Mouse (Mus musculus) limb, embryonic 11.5 days (tissue): Measurements from ENCODE around the gene Lpgat1. TPM values are rescaled to one million over a fixed set of nuclear protein-coding genes. Genes with fewer than 3 reads are reported as not detected.
A peak's percentile ranks its signal among the peaks of the same experiment; 100 is the strongest.

Source experiments
- ATAC-seq: fragments of 200-750 bp; cut with Nextera tagmentation; 2 replicates; pipeline ENCODE4 v1.8.0; 2017; ENCODE audit warnings: low read depth; ENCODE audit not compliant: insufficient number of reproducible peaks, low FRiP score, low TSS enrichment
- DNase-seq: peaks from one replicate; pipeline ENCODE4 v3.0.0-alpha.2; 2015; ENCODE audit warnings: low spot score
- H3K27ac ChIP-seq: fragments of 300-500 bp; sonication (generic); replicated peaks from 2 replicates; pipeline ENCODE4 v1.5.1; 2014; ENCODE audit warnings: low read depth, mild to moderate bottlenecking, low read length
- H3K27me3 ChIP-seq: fragments of 300-500 bp; sonication (generic); 2 replicates; pipeline ENCODE4 v1.6.1; 2014; ENCODE audit warnings: mild to moderate bottlenecking, low read length, mixed read lengths; ENCODE audit not compliant: control insufficient read depth, insufficient read depth
- H3K36me3 ChIP-seq: fragments of 300-500 bp; sonication (generic); 2 replicates; pipeline ENCODE4 v1.6.1; 2014; ENCODE audit warnings: mild to moderate bottlenecking, low read length, moderate library complexity, mixed read lengths; ENCODE audit not compliant: control insufficient read depth, insufficient read depth
- H3K4me1 ChIP-seq: fragments of 300-500 bp; sonication (generic); 2 replicates; pipeline ENCODE4 v1.6.1; 2014; ENCODE audit warnings: low read length, mixed read lengths; ENCODE audit not compliant: control insufficient read depth, insufficient read depth
- H3K4me2 ChIP-seq: fragments of 300-500 bp; sonication (generic); 2 replicates; pipeline ENCODE4 v1.6.1; 2014; ENCODE audit warnings: low read depth, mild to moderate bottlenecking, moderate library complexity; ENCODE audit not compliant: severe bottlenecking
- H3K4me3 ChIP-seq: fragments of 300-500 bp; sonication (generic); 2 replicates; pipeline ENCODE4 v1.5.1; 2014; ENCODE audit warnings: low read depth, low read length
- H3K9ac ChIP-seq: fragments of 300-500 bp; sonication (generic); 2 replicates; pipeline ENCODE4 v1.6.1; 2014; ENCODE audit warnings: mild to moderate bottlenecking, low read length
- H3K9me3 ChIP-seq: fragments of 300-500 bp; sonication (generic); 2 replicates; pipeline ENCODE4 v1.6.1; 2016; ENCODE audit warnings: low read length; ENCODE audit not compliant: control insufficient read depth
- WGBS: fragments of 180-500 bp; shearing (Covaris S2); extraction: QIAGEN DNeasy Blood & Tissue Kit; methylation state at CpG from one replicate; pipeline ENCODE4 v1.1.7; 2014; 5-methylcytosine and 5-hydroxymethylcytosine counted together
- polyA plus RNA-seq: library from polyadenylated mRNA; unstranded; fragments of >200 nt; fragmentation: Nextera tagmentation; extraction: Ambion mirVana; gene quantifications from 2 replicates; pipeline ENCODE4 v1.2.1, GENCODE M21; 2014

Gene Lpgat1
- polyA plus RNA-seq, result 44.1 and 45.7 TPM in 2 replicates

- Histone ChIP-seq H3K9ac (peak within 1 kb of the TSS; percentile 94), H3K4me2 (peak within 1 kb of the TSS; percentile 80), H3K4me3 (peak within 1 kb of the TSS; percentile 89), H3K36me3 (no peaks in the 10 kb centered on the region; the same call in 1 of the 2 replicates), H3K27ac (peak within 1 kb of the TSS; percentile 92), H3K27me3 (no peaks in the 10 kb centered on the region), H3K4me1 (peaks cover 8% of the 10 kb centered on the region), H3K9me3 (no peaks in the 10 kb centered on the region)
- ATAC-seq (peak; percentile 84), DNase-seq (peak; percentile 79)
- WGBS, result under 1% methylated on average over 72 of the region's 113 CpGs
Observed at GRCm38 (mm10) chr1:191717601-191718498, at the start of gene Lpgat1. Lpgat1 (plus strand) TSS chr1:191717834.

DNA sequence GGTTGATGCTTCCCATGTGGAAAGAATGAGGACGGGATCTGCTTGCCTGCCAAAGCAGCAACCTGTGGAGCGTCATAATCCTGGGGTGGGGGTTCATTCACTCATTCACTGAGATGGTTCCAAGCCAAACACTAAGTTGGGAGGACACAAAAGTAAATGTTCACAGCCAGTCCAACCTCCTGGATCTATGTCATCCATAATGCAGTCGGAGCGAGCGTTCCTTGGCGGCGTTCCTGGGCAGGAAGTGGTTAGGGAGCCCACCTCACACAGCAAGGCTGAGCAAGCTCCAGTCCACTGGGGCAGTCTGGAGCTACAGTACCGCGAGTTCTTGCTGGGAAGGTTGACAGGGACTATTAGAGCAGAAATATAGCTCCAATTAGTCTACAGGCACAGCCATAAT lies 49.6 kb upstream of the Lpgat1 start:
- no peak for ATAC-seq
- Histone ChIP-seq H3K27ac (no peak overlapping the region), H3K9ac (no peak overlapping the region), H3K36me3 (no peaks in the 10 kb centered on the region), H3K27me3 (no peaks in the 10 kb centered on the region), H3K9me3 (no peaks in the 10 kb centered on the region), H3K4me1 (no peaks in the 10 kb centered on the region), H3K4me3 (no peak overlapping the region), H3K4me2 (no peak overlapping the region)
- 66% methylated on average over 9 of the region's 9 CpGs for WGBS
- no peak for DNase-seq

- no peak for DNase-seq
- WGBS, result 87% methylated on average over 5 of the region's 5 CpGs
- ATAC-seq, result no peak
- H3K36me3 ChIP-seq, result no peaks in the 10 kb centered on the region
- H3K9ac ChIP-seq, result no peak overlapping the region
- H3K4me1 ChIP-seq, result no peaks in the 10 kb centered on the region
- no peaks in the 10 kb centered on the region for H3K9me3 ChIP-seq
- no peak overlapping the region for H3K27ac ChIP-seq
- H3K27me3 ChIP-seq, result no peaks in the 10 kb centered on the region
- no peak overlapping the region for H3K4me2 ChIP-seq
- no peak overlapping the region for H3K4me3 ChIP-seq
Observed at GRCm38 (mm10) chr1:191674071-191674470, 43.6 kb upstream of the Lpgat1 start.

DNA sequence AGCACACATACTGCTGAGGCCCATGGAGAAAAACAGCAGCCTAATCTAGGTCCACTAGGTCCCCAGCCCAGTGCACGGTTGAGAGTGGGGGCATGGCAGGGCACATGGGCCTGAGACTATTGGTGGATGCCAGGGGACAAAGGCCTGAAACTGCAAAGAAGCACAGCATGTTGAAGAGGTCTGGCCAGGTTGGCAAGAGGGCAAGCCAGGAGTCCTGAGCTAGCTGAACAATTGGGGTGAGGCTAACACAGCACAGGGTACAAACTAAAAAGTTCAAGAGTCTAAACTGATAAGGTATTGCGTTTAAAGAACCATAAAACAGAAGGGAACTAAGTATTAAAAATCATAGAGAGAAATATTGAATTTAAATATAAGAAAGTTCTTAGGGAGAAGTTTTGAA lies 36.0 kb upstream of the Lpgat1 start:
- Histone ChIP-seq H3K27ac (no peak overlapping the region), H3K4me3 (no peak overlapping the region), H3K4me1 (no peaks in the 10 kb centered on the region), H3K36me3 (no peaks in the 10 kb centered on the region), H3K9me3 (peaks cover 6% of the 10 kb centered on the region; the same call in 1 of the 2 replicates), H3K9ac (no peak overlapping the region), H3K4me2 (no peak overlapping the region), H3K27me3 (no peaks in the 10 kb centered on the region)
- no peak for DNase-seq
- no peak for ATAC-seq
- 74% methylated on average over 2 of the region's 2 CpGs for WGBS

- no peak for ATAC-seq
- Histone ChIP-seq H3K4me1 (no peaks in the 10 kb centered on the region), H3K9me3 (peaks cover 6% of the 10 kb centered on the region; the same call in 1 of the 2 replicates), H3K27me3 (no peaks in the 10 kb centered on the region), H3K4me3 (no peak overlapping the region), H3K27ac (no peak overlapping the region), H3K9ac (no peak overlapping the region), H3K4me2 (no peak overlapping the region), H3K36me3 (no peaks in the 10 kb centered on the region)
- 88% methylated on average over 7 of the region's 7 CpGs for WGBS
- DNase-seq, result no peak
Observed at GRCm38 (mm10) chr1:191687531-191687930, 30.1 kb upstream of the Lpgat1 start.

GRCm38 (mm10) chr1:191693231-191693630 lies 24.4 kb upstream of the Lpgat1 start:
- no peak for ATAC-seq
- Histone ChIP-seq H3K27me3 (no peaks in the 10 kb centered on the region), H3K36me3 (no peaks in the 10 kb centered on the region), H3K4me2 (no peak overlapping the region), H3K9ac (no peak overlapping the region), H3K4me3 (no peak overlapping the region), H3K4me1 (peaks cover 3% of the 10 kb centered on the region; the same call in 1 of the 2 replicates), H3K9me3 (no peaks in the 10 kb centered on the region), H3K27ac (no peak overlapping the region)
- 64% methylated on average over 4 of the region's 4 CpGs for WGBS
- DNase-seq, result no peak

DNA sequence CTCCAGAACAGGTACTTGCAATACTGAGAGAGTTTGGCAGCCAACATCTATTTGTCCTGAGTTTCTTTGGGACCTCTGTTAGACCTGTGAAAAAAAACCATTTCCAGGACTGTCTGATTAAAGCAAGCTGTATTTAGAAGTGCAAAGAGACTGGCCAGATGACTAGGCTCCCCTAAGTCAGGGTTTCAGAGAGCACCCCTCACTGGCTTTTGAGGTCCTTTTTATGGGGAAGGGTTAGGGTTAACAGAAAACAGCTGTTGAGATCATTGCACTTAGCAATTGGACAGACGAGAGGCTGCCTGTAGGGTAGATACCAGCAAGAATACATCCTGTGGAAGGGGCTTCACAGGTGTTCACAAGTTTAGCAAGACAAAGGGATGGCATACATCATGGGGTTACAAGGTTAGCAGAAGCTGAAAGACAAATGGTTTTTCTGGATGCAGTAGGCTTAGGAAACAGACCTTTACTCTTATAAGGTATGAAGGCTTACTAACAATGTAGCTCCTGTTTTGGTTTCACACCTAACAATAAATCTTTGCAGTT lies 19.3 kb upstream of the Lpgat1 start:
- DNase-seq, result peak; percentile 44
- H3K4me3 ChIP-seq, result no peak overlapping the region
- H3K4me1 ChIP-seq, result peaks cover 5% of the 10 kb centered on the region; the same call in 1 of the 2 replicates
- no peaks in the 10 kb centered on the region for H3K9me3 ChIP-seq
- peak overlapping the region; percentile 11; the same call in 1 of the 2 replicates for H3K27ac ChIP-seq
- no peaks in the 10 kb centered on the region for H3K27me3 ChIP-seq
- ATAC-seq, result peak; percentile 60; the same call in 1 of the 2 replicates
- no peaks in the 10 kb centered on the region for H3K36me3 ChIP-seq
- H3K9ac ChIP-seq, result no peak overlapping the region
- 3% methylated on average over 1 of the region's 1 CpGs for WGBS
- no peak overlapping the region for H3K4me2 ChIP-seq

DNA sequence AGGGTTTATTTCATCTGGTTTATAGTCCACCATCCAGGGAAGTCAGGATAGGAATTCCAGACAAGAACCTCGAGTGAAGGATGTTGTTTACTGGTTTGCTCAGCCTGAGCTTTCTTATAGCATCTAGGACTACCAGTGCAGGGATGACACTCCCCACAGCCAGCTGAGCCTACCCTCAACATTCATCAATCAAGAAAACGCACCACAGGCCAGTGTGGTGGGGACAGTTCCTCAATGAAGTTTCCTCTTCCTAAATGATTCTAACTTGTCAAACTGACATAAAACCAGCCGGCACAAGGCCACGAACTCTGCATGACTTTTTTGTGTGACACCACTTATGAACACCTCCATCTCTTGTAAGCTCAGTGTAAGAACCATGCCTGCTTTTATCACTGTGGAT lies 13.1 kb upstream of the Lpgat1 start:
- H3K36me3 ChIP-seq, result no peaks in the 10 kb centered on the region
- ATAC-seq, result no peak
- no peak overlapping the region for H3K4me3 ChIP-seq
- H3K4me2 ChIP-seq, result no peak overlapping the region
- no peak for DNase-seq
- no peak overlapping the region for H3K9ac ChIP-seq
- H3K9me3 ChIP-seq, result no peaks in the 10 kb centered on the region
- H3K4me1 ChIP-seq, result no peaks in the 10 kb centered on the region
- WGBS, result 40% methylated on average over 4 of the region's 4 CpGs
- no peaks in the 10 kb centered on the region for H3K27me3 ChIP-seq
- H3K27ac ChIP-seq, result no peak overlapping the region
